Mouse (Mus musculus): ENCODE results near the gene Oas1h. TPM values are rescaled to one million over a fixed set of nuclear protein-coding genes. Genes with fewer than 3 reads are reported as not detected.
"Not testable (repeated sequence)": the region's sequence is repeated elsewhere in the genome, so short reads cannot be mapped to it uniquely, and the experiment has no call there.

Gene Oas1h
- total RNA-seq, 2 experiments from 2014 or later = not detected

GRCm38 (mm10) chr5:120887413-120887812 is 26.2 kb downstream of the Oas1h start, which contains the start of gene Oas1g:
Gene Oas1g, minus strand, starts transcription at chr5:120887613.
- not testable (repeated sequence) for DNase-seq

GRCm38 (mm10) chr5:120887831-120888230 is 26.6 kb downstream of the Oas1h start:
- no peak for DNase-seq

- not testable (repeated sequence) for DNase-seq
Measured at GRCm38 (mm10) chr5:120888294-120888815, 27.1 kb downstream of the Oas1h start.

GRCm38 (mm10) chr5:120890026-120890425 is 28.8 kb downstream of the Oas1h start:
- DNase-seq = no peak

GRCm38 (mm10) chr5:120890991-120891390 is 29.8 kb downstream of the Oas1h start:
- no peak for DNase-seq

GRCm38 (mm10) chr5:120891566-120892242 is 30.5 kb downstream of the Oas1h start:
- not testable (repeated sequence) for DNase-seq

- DNase-seq = no peak
Measured at GRCm38 (mm10) chr5:120892243-120892660, 31.0 kb downstream of the Oas1h start.

GRCm38 (mm10) chr5:120893866-120894265 is 32.6 kb downstream of the Oas1h start:
- not testable (repeated sequence) for DNase-seq

GRCm38 (mm10) chr5:120894692-120895091 is 33.5 kb downstream of the Oas1h start:
- DNase-seq = not testable (repeated sequence)

- DNase-seq = no peak
Measured at GRCm38 (mm10) chr5:120895231-120895900, 34.1 kb downstream of the Oas1h start.

- no peak for DNase-seq
Measured at GRCm38 (mm10) chr5:120898307-120898706, 37.1 kb downstream of the Oas1h start.

GRCm38 (mm10) chr5:120898726-120899125 is 37.5 kb downstream of the Oas1h start:
- no peak for DNase-seq

GRCm38 (mm10) chr5:120900666-120901065 is 39.4 kb downstream of the Oas1h start:
- no peak for DNase-seq

- DNase-seq = no peak
Measured at GRCm38 (mm10) chr5:120902056-120902455, 40.8 kb downstream of the Oas1h start.

GRCm38 (mm10) chr5:120906791-120907733 is 45.8 kb downstream of the Oas1h start, which contains the start of gene Oas1a:
Gene Oas1a, minus strand, starts transcription at chr5:120907521.
- not testable (repeated sequence) for DNase-seq

GRCm38 (mm10) chr5:120908196-120908920 is 47.1 kb downstream of the Oas1h start:
- DNase-seq = no peak

- not testable (repeated sequence) for DNase-seq
Measured at GRCm38 (mm10) chr5:120914204-120914603, 53.0 kb downstream of the Oas1h start, which contains the start of gene Oas1d. Gene Oas1d, plus strand, starts transcription at chr5:120914536.

- DNase-seq = not testable (repeated sequence)
Measured at GRCm38 (mm10) chr5:120919156-120919935, 58.1 kb downstream of the Oas1h start.

- DNase-seq = no peak
Measured at GRCm38 (mm10) chr5:120920296-120920695, 59.1 kb downstream of the Oas1h start.
